Mouse (Mus musculus) heart, embryonic 12.5 days (tissue): ENCODE data around the gene Gm7257. TPM values are rescaled to one million over a fixed set of nuclear protein-coding genes. Genes with fewer than 3 reads are reported as not detected.

Experiments used
- ATAC-seq: fragments of 200-750 bp; cut with Nextera tagmentation; 2 replicates; pipeline ENCODE4 v1.8.0; 2017; ENCODE audit warnings: moderate TSS enrichment, moderate library complexity; ENCODE audit not compliant: insufficient number of reproducible peaks, low FRiP score
- H3K27ac ChIP-seq: fragments of 300-500 bp; sonication (generic); 2 replicates; pipeline ENCODE4 v1.5.1; 2016; ENCODE audit warnings: mild to moderate bottlenecking, moderate library complexity; ENCODE audit not compliant: poor library complexity, severe bottlenecking
- H3K27me3 ChIP-seq: fragments of 300-500 bp; sonication (generic); replicated peaks from 2 replicates; pipeline ENCODE4 v1.6.1; 2016; ENCODE audit warnings: mild to moderate bottlenecking, moderate library complexity
- H3K36me3 ChIP-seq: fragments of 300-500 bp; sonication (generic); 2 replicates; pipeline ENCODE4 v1.6.1; 2016; ENCODE audit warnings: mild to moderate bottlenecking, moderate library complexity
- H3K4me1 ChIP-seq: fragments of 300-500 bp; sonication (generic); replicated peaks from 2 replicates; pipeline ENCODE4 v1.6.1; 2016; ENCODE audit warnings: mild to moderate bottlenecking
- H3K4me2 ChIP-seq: fragments of 300-500 bp; sonication (generic); 2 replicates; pipeline ENCODE4 v1.6.1; 2016; ENCODE audit warnings: mild to moderate bottlenecking, moderate library complexity
- H3K4me3 ChIP-seq: fragments of 300-500 bp; sonication (generic); 2 replicates; pipeline ENCODE4 v1.5.1; 2016; ENCODE audit warnings: mild to moderate bottlenecking
- H3K9ac ChIP-seq: fragments of 300-500 bp; sonication (generic); 2 replicates; pipeline ENCODE4 v1.6.1; 2016; ENCODE audit warnings: mild to moderate bottlenecking, moderate library complexity
- H3K9me3 ChIP-seq: fragments of 300-500 bp; sonication (generic); replicated peaks from 2 replicates; pipeline ENCODE4 v1.6.1; 2016; ENCODE audit warnings: mild to moderate bottlenecking, moderate library complexity
- WGBS: fragments of 180-500 bp; shearing (Covaris S2); methylation state at CpG from one replicate; pipeline ENCODE4 v1.1.7; 2016; 5-methylcytosine and 5-hydroxymethylcytosine counted together
- polyA plus RNA-seq: library from polyadenylated mRNA; unstranded; fragments of >200 nt; fragmentation: Nextera tagmentation; extraction: Ambion mirVana; gene quantifications from 2 replicates; pipeline ENCODE4 v1.2.1, GENCODE M21; 2016

Gm7257 gene
- polyA plus RNA-seq, result not detected in 2 replicates

DNA sequence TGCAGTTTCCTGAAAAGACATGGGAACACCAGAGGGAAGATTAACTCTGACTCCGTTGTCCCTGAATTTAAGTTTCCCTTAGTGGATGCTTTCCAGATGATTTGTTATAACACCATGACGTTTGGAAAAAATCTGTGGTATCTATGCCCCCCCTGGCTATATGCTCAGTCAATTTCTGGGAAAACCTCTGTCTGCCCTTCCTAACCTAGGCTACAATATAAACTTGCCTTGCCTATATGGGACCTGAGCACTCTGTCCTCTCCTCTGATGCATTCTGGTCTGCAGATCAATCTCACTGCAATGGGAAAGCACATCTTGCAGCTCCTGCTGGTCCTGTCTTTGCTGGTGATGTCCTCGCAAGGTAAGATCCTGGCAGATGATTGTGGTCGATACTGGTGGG, at the start of gene Gm7257:
Gene Gm7257 (plus strand): TSS at position 301 of the 400 bp plus-strand sequence.
- H3K4me1 ChIP-seq, result no peaks in the 10 kb centered on the region
- 64% methylated on average over 4 of the region's 4 CpGs for WGBS

DNA sequence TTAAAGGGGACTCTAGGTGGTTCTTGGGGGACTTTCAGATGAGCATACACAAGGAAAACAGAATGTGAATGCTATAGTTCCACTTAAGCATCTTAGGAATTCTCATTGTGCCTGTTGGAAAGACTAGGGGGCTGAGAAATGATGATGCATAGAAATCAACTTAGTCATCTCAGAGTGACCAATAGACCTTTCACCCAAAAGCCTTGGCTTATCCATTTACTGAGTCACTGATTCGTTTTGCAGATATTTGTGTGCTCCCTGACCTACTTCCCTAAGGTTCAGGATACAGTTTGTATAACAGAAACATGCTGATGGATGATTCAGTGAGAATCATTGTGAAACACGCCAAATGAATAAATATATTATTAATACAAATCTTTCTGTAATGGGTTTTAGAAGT, 28.7 kb upstream of the Gm7257 start:
- 38% methylated on average over 2 of the region's 2 CpGs for WGBS
- Histone ChIP-seq H3K27ac (no peak overlapping the region), H3K4me3 (no peak overlapping the region), H3K4me2 (no peak overlapping the region), H3K9ac (no peak overlapping the region), H3K27me3 (no peaks in the 10 kb centered on the region), H3K4me1 (no peaks in the 10 kb centered on the region), H3K9me3 (peaks cover 7% of the 10 kb centered on the region), H3K36me3 (no peaks in the 10 kb centered on the region)
- no peak for ATAC-seq

More for the DNA sequence above, at the start of gene Gm7257:
- no peak within 1 kb of the TSS for H3K27ac ChIP-seq
- H3K9me3 ChIP-seq, result 0 out of 2 replicates have a peak, but pooled peaks cover 3% of the 10 kb centered on the region
- no peak within 1 kb of the TSS for H3K9ac ChIP-seq
- no peak within 1 kb of the TSS for H3K4me2 ChIP-seq
- no peak for ATAC-seq
- H3K27me3 ChIP-seq, result no peaks in the 10 kb centered on the region
- H3K36me3 ChIP-seq, result no peaks in the 10 kb centered on the region
- H3K4me3 ChIP-seq, result no peak within 1 kb of the TSS

DNA sequence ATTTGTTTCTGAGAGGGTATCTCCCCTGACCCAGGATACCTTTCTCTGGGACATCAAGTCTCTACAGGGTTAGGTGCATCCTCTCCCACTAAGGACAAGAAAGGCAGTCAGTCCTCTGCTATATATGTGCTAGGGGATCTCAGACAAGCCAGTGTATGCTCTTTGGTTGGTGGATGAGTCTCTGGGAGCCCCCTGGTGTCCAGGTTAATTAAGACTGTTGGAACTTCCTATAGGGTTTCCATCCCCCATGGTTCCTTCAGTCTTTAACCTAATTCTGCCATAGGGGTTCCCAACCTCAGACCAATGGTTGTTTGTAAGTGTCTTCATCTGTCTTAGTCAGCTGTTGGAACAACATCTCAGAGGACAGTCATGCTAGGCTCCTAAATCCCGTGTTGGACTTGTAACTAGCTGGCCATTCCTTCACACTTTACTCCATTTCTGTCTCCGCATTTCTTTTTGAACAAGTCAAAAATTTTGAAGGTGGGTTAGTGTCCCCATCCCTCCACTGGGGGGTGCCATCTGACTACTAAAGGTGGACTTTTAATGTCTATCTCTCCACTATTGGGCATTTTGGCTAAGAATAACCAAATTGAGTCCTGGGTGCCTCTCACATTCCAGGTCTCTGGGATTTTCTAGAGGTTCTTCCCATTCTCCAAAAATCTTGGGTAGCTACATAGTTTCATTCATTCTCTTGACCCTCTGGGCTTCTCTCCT, 3.5 kb downstream of the Gm7257 start:
- Histone ChIP-seq H3K4me2 (no peak overlapping the region), H3K9ac (no peak overlapping the region)
- 40% methylated on average over 2 of the region's 2 CpGs for WGBS

DNA sequence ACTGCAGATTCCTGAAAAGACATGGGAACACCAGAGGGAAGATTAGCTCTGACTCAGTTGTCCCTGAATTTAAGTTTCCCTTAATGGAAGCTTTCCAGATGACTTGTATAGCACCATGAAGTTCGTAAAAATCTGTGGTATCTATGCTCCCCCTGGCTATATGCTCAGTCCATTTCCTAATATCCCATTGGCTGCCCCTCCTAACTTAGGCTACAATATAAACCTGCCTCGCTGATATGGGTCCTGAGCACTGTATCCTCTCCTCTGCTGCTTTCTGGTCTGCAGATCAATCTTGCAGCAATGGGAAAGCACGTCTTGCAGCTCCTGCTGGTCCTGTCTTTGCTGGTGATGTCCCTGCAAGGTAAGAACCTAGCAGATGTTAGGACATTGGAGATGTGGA, 43.7 kb downstream of the Gm7257 start, which contains the start of gene Gm9513:
Gene Gm9513 (plus strand): TSS at position 301 of the 400 bp plus-strand sequence.
- Histone ChIP-seq H3K4me2 (no peak within 1 kb of the TSS), H3K9me3 (peaks cover 12% of the 10 kb centered on the region; the same call in 1 of the 2 replicates), H3K36me3 (no peaks in the 10 kb centered on the region), H3K27me3 (no peaks in the 10 kb centered on the region), H3K4me3 (no peak within 1 kb of the TSS), H3K4me1 (no peaks in the 10 kb centered on the region), H3K9ac (no peak within 1 kb of the TSS), H3K27ac (no peak within 1 kb of the TSS)
- ATAC-seq, result no peak
- 64% methylated on average over 3 of the region's 3 CpGs for WGBS

More for the DNA sequence above, 3.5 kb downstream of the Gm7257 start:
- ATAC-seq, result no peak
- no peaks in the 10 kb centered on the region for H3K27me3 ChIP-seq
- no peaks in the 10 kb centered on the region for H3K4me1 ChIP-seq
- no peaks in the 10 kb centered on the region for H3K36me3 ChIP-seq
- no peak overlapping the region for H3K27ac ChIP-seq
- 0 out of 2 replicates have a peak, but pooled peaks cover 3% of the 10 kb centered on the region for H3K9me3 ChIP-seq
- H3K4me3 ChIP-seq, result no peak overlapping the region

Other genes with a start within 250 kb of the Gm7257 start
- not detected in 2 replicates for gene Gm9513, start 43.8 kb downstream of the Gm7257 start, polyA plus RNA-seq
- gene Gm5615, start 110.1 kb downstream of the Gm7257 start, polyA plus RNA-seq, result not detected in 2 replicates
- gene Gm17689, start 150.8 kb downstream of the Gm7257 start, polyA plus RNA-seq, result not detected in 2 replicates
- not detected in 2 replicates for gene A630095E13Rik, start 211.5 kb downstream of the Gm7257 start, polyA plus RNA-seq